Mouse (Mus musculus): ENCODE results near the gene Cd300e. TPM values are rescaled to one million over a fixed set of nuclear protein-coding genes. Genes with fewer than 3 reads are reported as not detected.

Cd300e gene
- total RNA-seq, 2 experiments from 2014 or later, result 0.48 to 0.96 TPM

Other genes with a start within 250 kb of the Cd300e start
- gene Gprc5c, start 211.0 kb downstream of the Cd300e start, total RNA-seq (2021), result 10 to 100 TPM; 26.2 to 27.9 TPM
- 1 to 10 TPM; 1.3 to 1.5 TPM for gene Cd300a, start 172.1 kb downstream of the Cd300e start, total RNA-seq (2021)
- 1 to 10 TPM in 1 of 2 experiments, under 1 TPM in 1; 0.63 to 1.6 TPM for gene Cd300lb, start 127.8 kb downstream of the Cd300e start, total RNA-seq (2021)
- not detected for gene Cd300c, start 93.0 kb downstream of the Cd300e start, total RNA-seq (2021)
- gene Cd300ld, start 72.3 kb downstream of the Cd300e start, total RNA-seq (2021), result 1 to 10 TPM in 1 of 2 experiments, under 1 TPM in 1; 0.64 to 1.1 TPM
- 1 to 10 TPM; 2.3 to 2.9 TPM for gene Cd300c2, start 60.3 kb downstream of the Cd300e start, total RNA-seq (2021)
- gene Cd300ld2, start 46.0 kb downstream of the Cd300e start, total RNA-seq (2021), result not detected
- 1 to 10 TPM in 1 of 2 experiments, not detected in 1; 1.3 TPM for gene Cd300ld4, start 35.2 kb downstream of the Cd300e start, total RNA-seq (2021)
- gene Cd300ld5, start 24.4 kb downstream of the Cd300e start, total RNA-seq (2021), result 1 to 10 TPM; 1.3 to 3.9 TPM
- 1 to 10 TPM; 3.8 to 4.5 TPM for gene Cd300ld3, start 13.8 kb downstream of the Cd300e start, total RNA-seq (2021)
- 1 to 10 TPM; 2.4 to 2.5 TPM for gene Rab37, start 29.3 kb upstream of the Cd300e start, total RNA-seq (2021)
- 1 to 10 TPM; 1.1 to 1.3 TPM for gene Cd300lf, start 71.8 kb upstream of the Cd300e start, total RNA-seq (2021)
- 10 to 100 TPM; 26.3 to 30.4 TPM for gene Slc9a3r1, start 101.2 kb upstream of the Cd300e start, total RNA-seq (2021)
- 10 to 100 TPM in 1 of 2 experiments, 1 to 10 TPM in 1; 9.5 to 15.7 TPM for gene Tmem104, start 125.3 kb upstream of the Cd300e start, total RNA-seq (2021)
- gene Nat9, start 125.7 kb upstream of the Cd300e start, total RNA-seq (2021), result 10 to 100 TPM; 27.4 to 28.4 TPM
- gene Grin2c, start 205.1 kb upstream of the Cd300e start, total RNA-seq (2021), result under 1 TPM; 0.61 to 0.75 TPM
- gene Fdxr, start 214.9 kb upstream of the Cd300e start, total RNA-seq (2021), result 100 to 1,000 TPM; 368 to 383 TPM
- gene Fads6, start 235.5 kb upstream of the Cd300e start, total RNA-seq (2021), result 10 to 100 TPM; 12.7 to 16.1 TPM
- gene Otop2, start 245.0 kb upstream of the Cd300e start, total RNA-seq (2021), result not detected

Measured in adrenal gland, postnatal 10 days (tissue).